Mouse (Mus musculus): ENCODE results near the gene Vwa8.
A peak's percentile ranks its signal among the peaks of the same experiment; 100 is the strongest.

The Vwa8 gene

DNA sequence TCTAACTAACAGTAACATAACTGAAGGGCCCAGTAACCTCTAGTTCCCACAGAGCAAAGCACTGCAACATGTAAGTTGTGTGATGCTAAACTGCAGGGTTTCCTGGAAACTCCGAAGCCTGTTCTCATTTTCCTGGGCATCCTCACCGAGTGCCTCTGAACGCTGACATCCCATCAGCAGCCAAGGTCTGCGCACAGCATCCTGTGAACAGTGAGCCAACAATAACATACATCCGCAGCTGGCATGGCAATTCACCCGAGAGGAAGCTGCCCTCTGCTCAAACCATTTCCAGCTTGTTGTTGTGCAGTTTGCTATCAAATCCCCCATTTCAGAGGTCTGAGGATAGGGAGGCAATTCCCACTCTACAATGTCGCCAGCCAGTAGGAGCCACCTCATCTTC is 334.4 kb downstream of the Vwa8 start:
- DNase-seq (ENCODE audit: low spot score in 2 of 2) = no peak

GRCm38 (mm10) chr14:79184071-79184470 is 335.2 kb downstream of the Vwa8 start:
- no peak for DNase-seq (ENCODE audit: low spot score in 2 of 2)

DNA sequence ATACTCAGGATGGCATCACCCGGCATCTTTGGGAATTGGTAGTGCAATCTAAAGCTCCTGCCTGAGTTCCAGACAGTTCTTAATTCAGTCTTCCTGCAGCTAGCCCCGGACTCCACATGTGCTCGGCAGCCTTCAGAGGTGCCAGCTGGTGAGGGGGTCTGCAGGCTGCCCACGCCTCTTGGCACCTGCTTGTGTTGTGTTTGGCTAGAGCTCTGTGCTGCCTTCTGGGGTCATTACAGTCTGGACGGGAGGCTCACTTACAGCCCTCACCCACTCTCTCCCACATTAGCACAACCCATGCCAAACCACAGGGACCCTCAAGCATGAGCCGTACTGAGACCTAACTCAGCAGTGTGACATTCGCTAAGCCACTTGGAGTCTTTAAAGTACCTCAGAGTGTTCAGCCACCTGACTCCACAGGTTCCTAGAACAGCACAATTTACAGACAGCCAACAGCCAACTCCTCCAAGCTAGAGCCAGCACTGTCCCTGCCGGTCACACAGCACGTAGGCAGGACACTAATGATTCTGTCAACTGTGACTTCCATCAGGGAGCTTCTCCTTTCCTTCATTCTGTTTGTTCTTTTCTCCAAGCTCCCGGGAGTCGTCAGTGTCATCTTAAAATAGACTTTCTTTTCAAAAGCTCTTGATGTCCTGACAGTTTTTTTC is 336.3 kb downstream of the Vwa8 start:
- no peak for DNase-seq (ENCODE audit: low spot score in 2 of 2)

DNA sequence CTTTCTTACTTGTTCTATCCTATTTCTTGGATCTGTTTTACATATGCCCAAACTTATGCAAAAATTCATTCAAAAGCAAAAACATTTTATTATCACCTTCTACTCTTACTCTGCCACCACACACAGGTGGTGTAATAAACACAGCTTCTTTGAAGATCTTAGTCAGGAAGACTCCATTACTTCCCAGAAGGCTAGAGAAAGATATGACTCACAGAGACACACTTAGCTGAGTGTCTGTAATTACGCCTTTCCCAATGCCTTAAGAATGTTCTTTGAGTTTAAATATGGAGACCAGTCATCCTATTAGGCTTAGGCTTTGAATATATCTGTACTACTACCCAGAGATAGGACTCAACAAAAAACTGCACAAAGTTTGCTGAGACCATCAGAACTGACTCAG is 338.1 kb downstream of the Vwa8 start:
- peak in 1 of 2 experiments; percentile 0 for DNase-seq (ENCODE audit: low spot score in 2 of 2)

GRCm38 (mm10) chr14:79196711-79197110 is 347.9 kb downstream of the Vwa8 start:
- peak in 1 of 2 experiments; percentile 2 for DNase-seq (ENCODE audit: low spot score in 2 of 2)

DNA sequence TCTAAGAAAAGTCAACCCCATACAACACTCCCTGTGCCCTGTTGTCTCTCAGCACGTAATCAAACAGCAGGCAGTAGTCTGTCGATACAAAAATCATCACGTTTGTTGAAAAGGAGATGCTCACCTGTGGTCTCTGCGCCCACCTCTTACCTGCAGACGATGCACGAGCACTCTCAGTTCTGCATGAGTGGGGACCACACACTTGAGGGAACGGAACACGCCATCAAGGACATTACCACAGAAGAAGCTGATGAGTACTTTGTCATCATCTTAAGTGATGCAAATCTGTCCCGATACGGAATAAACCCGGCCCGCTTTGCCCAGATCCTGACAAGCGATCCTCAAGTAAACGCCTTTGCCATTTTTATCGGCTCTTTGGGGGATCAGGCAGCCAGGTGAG is 349.2 kb downstream of the Vwa8 start:
- DNase-seq (ENCODE audit: low spot score in 2 of 2) = no peak

DNA sequence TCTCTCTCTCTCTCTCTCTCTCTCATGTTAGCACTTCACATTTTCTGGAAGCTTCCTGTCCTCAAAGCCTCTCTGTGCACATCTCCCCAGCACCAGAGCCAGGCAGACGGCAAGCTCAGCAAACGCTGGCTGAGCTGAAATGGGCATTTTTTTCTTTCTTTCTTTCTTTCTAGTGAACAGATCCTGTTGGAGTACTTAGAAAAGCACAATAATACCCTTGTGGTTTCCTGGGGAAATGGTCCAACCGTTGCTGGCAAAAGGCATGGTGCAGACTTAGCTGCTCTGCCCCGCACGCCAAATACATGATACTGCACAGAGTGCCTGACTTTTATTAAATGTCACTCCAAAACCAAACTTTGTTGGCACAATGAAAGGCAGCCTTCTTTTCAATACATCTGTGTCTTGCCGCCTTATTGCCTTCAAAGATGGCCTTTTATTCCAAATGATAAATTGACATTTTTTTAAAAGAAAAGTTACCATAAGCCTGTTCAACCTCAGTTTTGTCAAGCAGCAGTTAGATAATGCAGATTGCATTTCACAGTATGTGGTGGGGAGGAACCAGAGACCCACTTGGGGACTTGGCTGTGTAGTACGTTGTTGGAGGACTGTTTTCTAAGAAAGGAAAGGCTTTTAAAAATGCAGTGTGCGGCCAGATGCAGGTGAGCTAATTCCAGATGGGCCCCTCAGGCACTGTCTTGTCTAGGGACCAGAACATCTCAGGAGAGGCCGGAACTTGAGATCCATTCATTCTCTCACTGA is 351.5 kb downstream of the Vwa8 start:
- peak in 1 of 2 experiments; percentile 2 for DNase-seq (ENCODE audit: low spot score in 2 of 2)

DNA sequence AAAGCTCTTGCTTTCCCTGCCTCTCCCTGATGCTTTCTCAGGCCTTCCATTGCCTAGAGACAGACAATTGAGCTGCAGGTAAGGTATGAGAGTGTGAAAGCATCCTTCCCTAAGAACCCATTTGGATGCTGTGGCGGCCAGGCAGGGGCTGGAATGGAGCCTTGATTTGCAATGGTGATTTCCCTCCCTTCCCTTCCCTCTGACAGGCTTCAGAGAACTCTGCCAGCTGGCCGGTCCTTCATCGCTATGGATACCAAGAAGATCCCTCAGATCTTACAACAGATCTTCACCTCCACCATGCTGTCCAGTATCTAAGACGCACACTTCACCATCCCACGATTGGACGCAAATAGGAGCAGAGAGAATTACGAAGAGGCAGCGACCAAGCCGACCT is 352.0 kb downstream of the Vwa8 start:
- peak in 1 of 2 experiments; percentile 6 for DNase-seq (ENCODE audit: low spot score in 2 of 2)

GRCm38 (mm10) chr14:79202722-79203362 is 354.0 kb downstream of the Vwa8 start:
- peak in 1 of 2 experiments; percentile 2 for DNase-seq (ENCODE audit: low spot score in 2 of 2)

GRCm38 (mm10) chr14:79203496-79204158 is 354.8 kb downstream of the Vwa8 start:
- peak in 1 of 2 experiments; percentile 7 for DNase-seq (ENCODE audit: low spot score in 2 of 2)

GRCm38 (mm10) chr14:79204866-79205265 is 356.0 kb downstream of the Vwa8 start:
- peak in 1 of 2 experiments; percentile 2 for DNase-seq (ENCODE audit: low spot score in 2 of 2)

GRCm38 (mm10) chr14:79206210-79206609 is 357.4 kb downstream of the Vwa8 start:
- peak; percentile 41 to 46 for DNase-seq (ENCODE audit: low spot score in 2 of 2)

DNA sequence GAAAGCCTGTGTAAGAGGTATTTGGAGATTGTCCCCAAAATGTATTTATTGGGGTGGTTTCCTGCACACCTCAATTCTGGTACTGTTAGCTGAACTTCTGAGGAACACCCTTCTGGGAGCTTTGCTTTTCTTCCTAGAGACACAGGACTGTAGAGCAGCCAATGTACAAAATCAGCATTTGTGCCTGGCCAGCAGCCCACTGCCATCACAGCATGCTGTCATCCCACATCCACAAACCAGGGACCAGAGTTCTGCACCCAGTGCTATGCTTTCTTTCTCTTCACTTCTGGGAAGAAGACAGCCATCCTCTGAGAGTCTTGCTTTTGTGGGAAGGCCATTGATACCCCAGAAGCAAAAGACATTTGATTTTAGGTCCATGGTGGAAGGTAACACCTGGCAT is 359.6 kb downstream of the Vwa8 start:
- DNase-seq (ENCODE audit: low spot score in 2 of 2) = no peak

DNA sequence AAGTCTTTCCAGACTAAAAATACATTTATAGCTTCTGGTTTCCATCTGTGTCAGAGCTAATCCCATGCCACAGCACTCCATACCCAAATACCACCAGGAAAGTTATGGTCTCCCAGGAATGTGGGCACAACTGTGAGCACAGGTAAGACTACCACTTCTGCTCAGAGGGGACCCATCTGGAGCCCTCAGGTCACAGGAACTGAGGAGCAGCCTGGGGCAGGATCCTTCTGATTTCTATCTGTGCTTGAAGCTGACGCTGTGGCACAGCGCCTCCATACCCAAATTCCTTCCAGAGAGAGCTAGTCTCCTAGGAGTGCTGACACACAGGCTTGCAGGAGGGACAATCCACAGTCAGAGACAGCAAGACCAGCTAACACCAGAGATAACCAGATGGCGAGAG is 361.0 kb downstream of the Vwa8 start:
- DNase-seq (ENCODE audit: low spot score in 2 of 2) = no peak

- no peak for DNase-seq (ENCODE audit: low spot score in 2 of 2)
Observed at GRCm38 (mm10) chr14:79212380-79212991, 363.6 kb downstream of the Vwa8 start.

DNA sequence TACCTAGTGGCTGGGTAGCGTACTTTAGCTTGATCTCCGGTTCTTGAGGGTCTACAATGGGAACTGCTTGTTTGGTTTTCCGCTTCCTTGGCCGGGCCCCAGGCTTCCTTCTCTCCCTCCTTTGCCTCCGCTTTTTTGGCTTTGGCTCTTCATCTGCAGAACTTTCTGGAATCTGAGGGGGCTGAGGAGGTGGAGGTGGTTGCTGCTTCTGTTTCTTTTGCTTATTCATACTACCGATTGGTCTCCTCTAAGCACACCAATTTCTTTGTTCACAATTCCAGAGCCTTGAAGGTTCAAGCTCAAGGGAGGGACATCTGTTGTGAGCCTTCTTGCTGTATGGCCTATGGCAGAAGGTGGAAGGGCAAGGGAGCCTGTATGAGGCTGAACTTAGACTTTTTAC is 365.3 kb downstream of the Vwa8 start:
- DNase-seq (ENCODE audit: low spot score in 2 of 2) = no peak

- DNase-seq (ENCODE audit: low spot score in 2 of 2) = no peak
Observed at GRCm38 (mm10) chr14:79214660-79215249, 365.9 kb downstream of the Vwa8 start.

- DNase-seq (ENCODE audit: low spot score in 2 of 2) = no peak
Observed at GRCm38 (mm10) chr14:79216366-79216765, 367.5 kb downstream of the Vwa8 start.

GRCm38 (mm10) chr14:79223431-79224036 is 374.7 kb downstream of the Vwa8 start:
- no peak for DNase-seq (ENCODE audit: low spot score in 2 of 2)

- DNase-seq (ENCODE audit: low spot score in 2 of 2) = no peak
Observed at GRCm38 (mm10) chr14:79225458-79225857, 376.6 kb downstream of the Vwa8 start.

DNA sequence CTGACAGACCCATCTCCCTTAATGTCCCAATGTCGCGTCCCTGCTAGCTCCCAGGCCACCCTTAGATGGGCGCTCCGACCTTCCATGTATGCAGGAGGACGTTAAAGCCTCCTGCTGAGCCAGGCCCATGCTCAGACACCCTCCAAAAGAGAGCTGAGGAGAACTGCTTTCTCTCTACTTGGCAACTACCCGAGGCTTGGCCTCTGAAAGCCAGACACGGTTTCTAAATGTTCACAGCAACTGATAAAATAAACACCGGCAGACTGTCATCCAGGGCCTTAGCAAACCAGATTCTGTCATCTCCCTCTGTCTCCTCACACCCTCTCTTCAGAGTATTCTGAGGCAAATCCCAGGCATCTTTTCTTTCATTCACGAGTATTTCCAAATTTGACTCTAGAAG is 377.2 kb downstream of the Vwa8 start:
- DNase-seq (ENCODE audit: low spot score in 2 of 2) = no peak

All from frontal cortex, postnatal 25 days (tissue).